Mouse (Mus musculus): ENCODE measurements around the gene Oasl2. TPM values are rescaled to one million over a fixed set of nuclear protein-coding genes. Genes with fewer than 3 reads are reported as not detected.
"Not testable (repeated sequence)": the region's sequence is repeated elsewhere in the genome, so short reads cannot be mapped to it uniquely, and the experiment has no call there.

Gene Oasl2
- 3.5 and 5.0 TPM in 2 replicates for polyA plus RNA-seq (2014; fragmentation: Nextera tagmentation; extraction: Ambion mirVana)

DNA sequence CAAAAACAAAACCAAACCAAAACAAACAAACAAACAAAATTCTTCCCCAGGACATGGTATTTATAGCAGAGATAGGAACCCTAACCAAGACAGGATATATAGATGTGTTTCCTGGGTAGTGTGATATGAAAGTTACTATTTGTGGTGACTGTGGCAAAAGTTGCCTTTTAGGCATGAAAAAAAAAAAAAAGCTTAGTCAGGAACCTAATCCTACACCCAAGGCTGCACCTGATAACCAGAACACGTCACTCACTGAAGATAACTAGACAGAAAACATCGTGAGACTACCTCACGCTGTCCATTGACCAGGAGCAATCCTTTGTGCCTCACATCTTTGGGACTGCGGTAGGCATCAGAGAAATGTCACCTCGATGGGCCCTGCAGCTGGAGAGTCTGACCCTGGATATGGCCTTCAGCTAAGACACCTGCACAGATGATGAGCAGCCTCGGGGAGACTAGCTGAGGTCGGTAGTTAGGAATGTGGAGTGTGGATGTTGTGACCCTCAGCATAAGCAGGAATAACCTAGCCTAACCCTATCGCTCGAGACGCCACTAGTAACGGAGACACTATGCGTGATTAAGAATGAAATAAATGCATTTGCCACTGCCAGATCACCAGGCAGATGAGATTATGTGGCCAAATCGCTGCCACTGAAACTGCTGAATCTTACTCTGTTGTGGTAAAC, at the start of gene Oasl2:
Oasl2 (plus strand) TSS at position 249 of the 686 bp plus-strand sequence.
- no peak for ATAC-seq (ENCODE audit: low read depth)
- Histone ChIP-seq H3K9me3 (ENCODE audit: control insufficient read depth, low read length) (no peaks in the 10 kb centered on the region), H3K27ac (replicated peaks; ENCODE audit: low read depth, low read length) (no peak within 1 kb of the TSS), H3K9ac (ENCODE audit: low read depth, low read length) (peak within 1 kb of the TSS; percentile 34), H3K4me2 (ENCODE audit: low read depth, low read length) (peak within 1 kb of the TSS; percentile 44), H3K4me1 (ENCODE audit: control insufficient read depth, insufficient read depth, low read length) (peaks cover 9% of the 10 kb centered on the region), H3K27me3 (replicated peaks; ENCODE audit: control insufficient read depth, insufficient read depth, low read length) (no peaks in the 10 kb centered on the region), H3K36me3 (ENCODE audit: control insufficient read depth, insufficient read depth, low read length) (no peaks in the 10 kb centered on the region), H3K4me3 (ENCODE audit: low read depth, low read length) (peak within 1 kb of the TSS; percentile 23)
- DNase-seq (ENCODE audit: low spot score): no peak
- WGBS: 53% methylated on average over 13 of the region's 13 CpGs

DNA sequence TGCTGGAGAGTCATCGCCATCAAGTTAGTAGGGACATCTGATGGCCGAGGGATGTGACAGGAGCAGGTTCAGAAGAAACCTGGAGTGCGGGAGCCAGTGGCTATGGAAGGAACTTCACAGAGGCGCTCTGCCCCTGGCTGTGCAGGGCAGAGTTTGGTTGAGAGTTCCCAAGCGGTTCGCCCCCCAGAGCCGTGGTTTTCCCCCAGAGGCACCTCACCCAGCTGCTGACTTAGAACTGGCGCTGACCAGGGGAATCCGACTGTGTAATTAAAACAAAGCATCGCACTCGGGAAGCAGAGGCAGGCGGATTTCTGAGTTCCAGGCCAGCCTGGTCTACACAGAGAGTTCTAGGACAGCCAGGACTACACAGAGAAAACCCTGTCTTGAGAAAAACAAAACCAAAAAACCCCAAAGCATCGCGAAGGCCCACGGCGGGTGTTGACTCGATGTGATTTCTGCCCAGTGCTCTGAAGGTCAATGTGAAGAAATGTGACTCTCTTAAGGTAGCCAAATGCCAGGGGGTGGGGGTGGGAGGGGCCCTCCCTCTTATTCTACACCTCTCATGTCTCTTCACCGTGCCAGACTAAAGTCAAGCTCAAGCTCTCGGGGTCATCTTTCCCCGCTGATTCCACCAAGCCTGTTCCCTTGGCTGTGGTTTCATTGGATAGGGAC, 45.0 kb upstream of the Oasl2 start:
- Histone ChIP-seq H3K4me1 (ENCODE audit: control insufficient read depth, insufficient read depth, low read length) (no peaks in the 10 kb centered on the region), H3K9me3 (ENCODE audit: control insufficient read depth, low read length) (no peaks in the 10 kb centered on the region), H3K4me2 (ENCODE audit: low read depth, low read length) (no peak overlapping the region), H3K4me3 (ENCODE audit: low read depth, low read length) (no peak overlapping the region), H3K36me3 (ENCODE audit: control insufficient read depth, insufficient read depth, low read length) (no peaks in the 10 kb centered on the region), H3K27me3 (replicated peaks; ENCODE audit: control insufficient read depth, insufficient read depth, low read length) (no peaks in the 10 kb centered on the region), H3K9ac (ENCODE audit: low read depth, low read length) (no peak overlapping the region), H3K27ac (replicated peaks; ENCODE audit: low read depth, low read length) (no peak overlapping the region)
- no peak for DNase-seq (ENCODE audit: low spot score)
- no peak for ATAC-seq (ENCODE audit: low read depth)
- WGBS: 84% methylated on average over 19 of the region's 20 CpGs

DNA sequence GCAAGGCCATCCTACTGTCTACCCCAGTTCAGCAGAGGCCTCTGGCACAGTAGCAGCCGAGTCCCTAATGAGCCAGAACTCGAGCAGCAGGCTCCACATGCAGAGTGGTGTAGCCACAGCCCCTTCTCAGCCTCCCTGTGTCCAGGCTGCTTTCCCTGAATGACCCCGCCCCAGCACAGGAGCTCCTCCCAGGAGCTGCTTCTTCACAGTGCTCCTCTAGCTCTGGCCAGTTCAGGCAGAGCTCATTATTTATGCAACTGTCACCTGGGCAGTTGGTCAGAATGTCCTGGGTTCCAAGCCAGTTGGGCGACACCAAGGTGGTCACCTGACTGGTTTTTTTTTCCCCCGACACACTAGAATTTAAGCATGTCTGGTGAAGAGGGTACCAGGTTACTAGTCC, 43.4 kb upstream of the Oasl2 start, which contains the start of gene 4930519G04Rik:
4930519G04Rik (plus strand) TSS at position 301 of the 400 bp plus-strand sequence.
- not testable (repeated sequence) for DNase-seq (ENCODE audit: low spot score); H3K27ac ChIP-seq (replicated peaks; ENCODE audit: low read depth, low read length); H3K4me1 ChIP-seq (ENCODE audit: control insufficient read depth, insufficient read depth, low read length); H3K9me3 ChIP-seq (ENCODE audit: control insufficient read depth, low read length); H3K4me3 ChIP-seq (ENCODE audit: low read depth, low read length); H3K4me2 ChIP-seq (ENCODE audit: low read depth, low read length); H3K27me3 ChIP-seq (replicated peaks; ENCODE audit: control insufficient read depth, insufficient read depth, low read length); H3K36me3 ChIP-seq (ENCODE audit: control insufficient read depth, insufficient read depth, low read length); ATAC-seq (ENCODE audit: low read depth); H3K9ac ChIP-seq (ENCODE audit: low read depth, low read length)
- 69% methylated on average over 2 of the region's 5 CpGs for WGBS

DNA sequence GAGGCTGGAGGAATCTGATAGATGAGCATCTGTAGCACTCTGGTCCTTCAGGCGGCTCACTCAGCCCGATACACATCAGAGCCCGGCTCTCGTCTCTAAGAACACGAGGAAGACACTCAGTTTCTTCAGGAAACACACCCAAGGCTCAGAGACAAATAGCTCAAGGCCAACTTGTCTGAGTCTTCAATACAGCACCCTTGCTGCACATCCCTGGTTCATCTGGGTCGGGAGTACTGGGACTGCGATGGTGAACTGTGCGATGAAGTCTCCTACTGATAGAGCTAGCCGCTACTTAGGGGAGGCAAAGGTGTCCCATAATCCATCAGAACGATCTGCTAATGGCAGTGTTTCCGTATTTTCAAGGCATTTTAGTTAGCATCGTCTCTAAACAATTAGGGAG, 38.2 kb upstream of the Oasl2 start, which contains the start of gene Gm9936:
Gm9936 (minus strand) TSS at position 101 of the 400 bp plus-strand sequence.
- H3K27me3 ChIP-seq (replicated peaks; ENCODE audit: control insufficient read depth, insufficient read depth, low read length): no peaks in the 10 kb centered on the region
- no peaks in the 10 kb centered on the region for H3K9me3 ChIP-seq (ENCODE audit: control insufficient read depth, low read length)
- H3K27ac ChIP-seq (replicated peaks; ENCODE audit: low read depth, low read length): no peak within 1 kb of the TSS
- 84% methylated on average over 12 of the region's 12 CpGs for WGBS
- peak within 1 kb of the TSS; percentile 57 for H3K4me2 ChIP-seq (ENCODE audit: low read depth, low read length)
- no peaks in the 10 kb centered on the region for H3K36me3 ChIP-seq (ENCODE audit: control insufficient read depth, insufficient read depth, low read length)
- DNase-seq (ENCODE audit: low spot score) (no peak), ATAC-seq (ENCODE audit: low read depth) (no peak)
- H3K9ac ChIP-seq (ENCODE audit: low read depth, low read length): peak within 1 kb of the TSS; percentile 26; the same call in 1 of the 2 replicates
- no peaks in the 10 kb centered on the region for H3K4me1 ChIP-seq (ENCODE audit: control insufficient read depth, insufficient read depth, low read length)
- H3K4me3 ChIP-seq (ENCODE audit: low read depth, low read length): peak within 1 kb of the TSS; percentile 26

DNA sequence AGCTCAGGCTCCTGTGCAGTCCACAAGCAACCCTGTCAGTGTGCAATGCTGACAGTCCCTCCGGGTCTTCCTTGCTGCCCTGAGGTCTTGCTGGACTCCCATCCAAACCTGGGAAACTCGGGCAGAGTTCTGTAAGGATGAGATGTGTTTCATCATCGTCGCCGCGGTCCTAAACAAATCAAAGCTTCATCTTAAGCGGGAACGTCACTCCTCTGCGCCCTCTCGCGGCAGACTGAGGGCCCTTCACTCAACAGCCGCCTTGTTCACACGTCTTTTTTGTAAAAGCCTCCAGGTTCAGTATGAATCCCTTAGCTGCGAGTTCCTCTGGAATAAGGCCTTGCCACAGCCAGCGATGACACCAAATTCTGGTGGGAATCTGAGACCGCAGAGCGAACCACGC, 37.5 kb upstream of the Oasl2 start:
- H3K4me1 ChIP-seq (ENCODE audit: control insufficient read depth, insufficient read depth, low read length): no peaks in the 10 kb centered on the region
- peak overlapping the region; percentile 57 for H3K4me2 ChIP-seq (ENCODE audit: low read depth, low read length)
- WGBS: 6% methylated on average over 18 of the region's 18 CpGs
- peak; percentile 68; the same call in 1 of the 2 replicates for ATAC-seq (ENCODE audit: low read depth)
- H3K27me3 ChIP-seq (replicated peaks; ENCODE audit: control insufficient read depth, insufficient read depth, low read length): no peaks in the 10 kb centered on the region
- no peaks in the 10 kb centered on the region for H3K9me3 ChIP-seq (ENCODE audit: control insufficient read depth, low read length)
- no peaks in the 10 kb centered on the region for H3K36me3 ChIP-seq (ENCODE audit: control insufficient read depth, insufficient read depth, low read length)
- H3K4me3 ChIP-seq (ENCODE audit: low read depth, low read length): peak overlapping the region; percentile 26
- H3K27ac ChIP-seq (replicated peaks; ENCODE audit: low read depth, low read length): no peak overlapping the region
- H3K9ac ChIP-seq (ENCODE audit: low read depth, low read length): peak overlapping the region; percentile 26; the same call in 1 of the 2 replicates
- DNase-seq (ENCODE audit: low spot score): peak; percentile 91

DNA sequence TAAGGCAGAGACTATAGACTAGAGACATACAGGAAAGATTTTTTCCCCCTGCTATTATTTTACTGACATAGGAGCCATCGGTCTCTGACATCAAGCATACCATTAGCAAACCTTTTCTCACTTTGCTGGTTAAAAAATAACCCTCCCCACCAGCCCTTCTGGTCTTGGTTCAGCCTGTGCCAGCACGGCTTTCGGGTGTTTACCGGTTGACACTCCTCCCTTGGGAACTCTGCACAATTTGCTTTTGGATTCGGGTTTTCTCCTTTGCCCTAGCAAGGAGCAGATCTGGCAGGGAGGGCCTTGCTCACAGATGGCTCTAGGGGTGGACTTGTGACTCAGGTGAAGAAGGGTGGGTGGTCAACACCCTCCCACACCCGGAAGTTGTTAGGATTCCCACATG, 35.0 kb upstream of the Oasl2 start:
- no peak for DNase-seq (ENCODE audit: low spot score)
- no peak overlapping the region for H3K9ac ChIP-seq (ENCODE audit: low read depth, low read length)
- H3K27ac ChIP-seq (replicated peaks; ENCODE audit: low read depth, low read length): no peak overlapping the region
- H3K4me2 ChIP-seq (ENCODE audit: low read depth, low read length): no peak overlapping the region
- ATAC-seq (ENCODE audit: low read depth): no peak
- no peak overlapping the region for H3K4me3 ChIP-seq (ENCODE audit: low read depth, low read length)
- no peaks in the 10 kb centered on the region for H3K4me1 ChIP-seq (ENCODE audit: control insufficient read depth, insufficient read depth, low read length)
- H3K27me3 ChIP-seq (replicated peaks; ENCODE audit: control insufficient read depth, insufficient read depth, low read length): no peaks in the 10 kb centered on the region
- H3K36me3 ChIP-seq (ENCODE audit: control insufficient read depth, insufficient read depth, low read length): no peaks in the 10 kb centered on the region
- H3K9me3 ChIP-seq (ENCODE audit: control insufficient read depth, low read length): no peaks in the 10 kb centered on the region
- WGBS: 61% methylated on average over 6 of the region's 6 CpGs

DNA sequence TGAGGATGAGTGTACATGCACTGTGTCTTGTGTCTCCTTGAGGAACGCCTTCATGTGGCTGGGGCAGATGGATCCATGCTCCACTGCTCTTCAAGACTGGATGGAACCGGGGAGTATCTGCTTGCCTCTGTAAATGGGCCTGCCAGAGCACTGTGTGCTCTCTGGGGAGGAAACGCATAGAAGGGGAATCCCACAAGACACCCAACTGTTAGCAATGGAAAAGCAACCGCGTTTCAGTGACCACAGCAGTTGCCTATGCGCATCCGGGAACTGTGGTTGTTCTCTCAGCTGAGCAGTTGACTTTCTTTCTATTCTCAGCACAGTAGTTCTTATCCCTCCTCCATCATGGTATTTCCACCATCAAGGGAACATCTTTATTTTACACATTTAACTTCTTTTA, 31.9 kb upstream of the Oasl2 start:
- Histone ChIP-seq H3K27me3 (replicated peaks; ENCODE audit: control insufficient read depth, insufficient read depth, low read length) (no peaks in the 10 kb centered on the region), H3K9ac (ENCODE audit: low read depth, low read length) (no peak overlapping the region), H3K27ac (replicated peaks; ENCODE audit: low read depth, low read length) (no peak overlapping the region), H3K9me3 (ENCODE audit: control insufficient read depth, low read length) (peaks cover 17% of the 10 kb centered on the region), H3K36me3 (ENCODE audit: control insufficient read depth, insufficient read depth, low read length) (no peaks in the 10 kb centered on the region), H3K4me3 (ENCODE audit: low read depth, low read length) (no peak overlapping the region), H3K4me2 (ENCODE audit: low read depth, low read length) (no peak overlapping the region), H3K4me1 (ENCODE audit: control insufficient read depth, insufficient read depth, low read length) (no peaks in the 10 kb centered on the region)
- WGBS: 80% methylated on average over 7 of the region's 7 CpGs
- ATAC-seq (ENCODE audit: low read depth) (no peak), DNase-seq (ENCODE audit: low spot score) (no peak)

DNA sequence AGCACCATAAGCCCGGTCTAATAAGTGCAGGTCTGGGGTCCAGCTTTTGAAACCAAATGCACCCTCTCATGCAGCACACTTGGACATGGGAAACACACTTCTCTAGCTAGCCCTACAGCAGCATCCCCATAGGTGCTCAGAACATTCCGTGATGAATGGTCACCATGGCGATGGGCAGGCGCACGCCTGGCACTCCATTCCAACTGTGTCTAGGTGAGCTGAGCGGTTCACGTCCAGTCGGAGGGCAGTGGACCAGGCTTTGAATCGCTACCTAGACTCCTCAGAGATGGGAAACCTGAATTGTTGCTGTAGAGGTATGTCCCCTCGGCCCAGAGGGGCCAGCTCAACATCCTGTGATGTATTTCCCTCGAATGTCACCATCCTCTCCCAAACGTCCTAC, 31.5 kb upstream of the Oasl2 start:
- ATAC-seq (ENCODE audit: low read depth) (no peak), DNase-seq (ENCODE audit: low spot score) (no peak)
- H3K9me3 ChIP-seq (ENCODE audit: control insufficient read depth, low read length): peaks cover 17% of the 10 kb centered on the region
- H3K27me3 ChIP-seq (replicated peaks; ENCODE audit: control insufficient read depth, insufficient read depth, low read length): no peaks in the 10 kb centered on the region
- no peak overlapping the region for H3K4me2 ChIP-seq (ENCODE audit: low read depth, low read length)
- no peak overlapping the region for H3K9ac ChIP-seq (ENCODE audit: low read depth, low read length)
- H3K4me1 ChIP-seq (ENCODE audit: control insufficient read depth, insufficient read depth, low read length): no peaks in the 10 kb centered on the region
- H3K4me3 ChIP-seq (ENCODE audit: low read depth, low read length): no peak overlapping the region
- H3K36me3 ChIP-seq (ENCODE audit: control insufficient read depth, insufficient read depth, low read length): no peaks in the 10 kb centered on the region
- WGBS: 88% methylated on average over 12 of the region's 12 CpGs
- no peak overlapping the region for H3K27ac ChIP-seq (replicated peaks; ENCODE audit: low read depth, low read length)

Data from embryonic facial prominence, embryonic 14.5 days (tissue).